Mouse (Mus musculus) erythroblast, embryonic 14.5 days (primary cell): ENCODE data around the gene Vmn2r47.
"Not testable (repeated sequence)": the region's sequence is repeated elsewhere in the genome, so short reads cannot be mapped to it uniquely, and the experiment has no call there.

Experiments used
- GATA1 ChIP-seq: IDR thresholded peaks from 2 replicates; pipeline ENCODE4 v1.6.1; 2012; ENCODE audit warnings: low read length, inconsistent platforms, mixed read lengths
- TAL1 ChIP-seq: IDR thresholded peaks from 3 replicates; pipeline ENCODE4 v1.6.1; 2012; ENCODE audit warnings: low read length, inconsistent platforms, mixed read lengths

GRCm38 (mm10) chr7:9841225-9841624 is at the start of gene Vmn2r47:
- not testable (repeated sequence) for TF ChIP-seq GATA1, TAL1
